Mouse (Mus musculus) embryonic facial prominence, embryonic 11.5 days (tissue): Measurements from ENCODE around the gene Shank2. TPM values are rescaled to one million over a fixed set of nuclear protein-coding genes. Genes with fewer than 3 reads are reported as not detected.

Experiments used
- ATAC-seq: fragments of 200-750 bp; cut with Nextera tagmentation; replicated peaks from 2 replicates; pipeline ENCODE4 v1.8.0; 2017; ENCODE audit warnings: low read depth; ENCODE audit not compliant: insufficient number of reproducible peaks, low FRiP score, low TSS enrichment
- DNase-seq: peaks from one replicate; pipeline ENCODE4 v3.0.0-alpha.2; 2015; ENCODE audit warnings: low spot score
- H3K27ac ChIP-seq: fragments of 300-500 bp; sonication (generic); replicated peaks from 2 replicates; pipeline ENCODE4 v1.5.1; 2014; ENCODE audit warnings: mild to moderate bottlenecking, low read depth, low read length, control low read depth
- H3K27me3 ChIP-seq: fragments of 300-500 bp; sonication (generic); 2 replicates; pipeline ENCODE4 v1.6.1; 2014; ENCODE audit warnings: mild to moderate bottlenecking, low read length, moderate library complexity, mixed read lengths; ENCODE audit not compliant: control insufficient read depth, insufficient read depth
- H3K36me3 ChIP-seq: fragments of 300-500 bp; sonication (generic); replicated peaks from 2 replicates; pipeline ENCODE4 v1.6.1; 2014; ENCODE audit warnings: low read depth, mild to moderate bottlenecking, low read length, moderate library complexity, mixed read lengths; ENCODE audit not compliant: control insufficient read depth, insufficient read depth
- H3K4me1 ChIP-seq: fragments of 300-500 bp; sonication (generic); 2 replicates; pipeline ENCODE4 v1.6.1; 2014; ENCODE audit warnings: low read length, mixed read lengths; ENCODE audit not compliant: control insufficient read depth, insufficient read depth
- H3K4me2 ChIP-seq: fragments of 300-500 bp; sonication (generic); 2 replicates; pipeline ENCODE4 v1.6.1; 2014; ENCODE audit warnings: low read depth, mild to moderate bottlenecking, control low read depth, low read length, moderate library complexity
- H3K4me3 ChIP-seq: fragments of 300-500 bp; sonication (generic); 2 replicates; pipeline ENCODE4 v1.5.1; 2014; ENCODE audit warnings: low read depth, low read length, control low read depth
- H3K9ac ChIP-seq: fragments of 300-500 bp; sonication (generic); replicated peaks from 2 replicates; pipeline ENCODE4 v1.6.1; 2014; ENCODE audit warnings: mild to moderate bottlenecking, control low read depth, low read length
- H3K9me3 ChIP-seq: fragments of 300-500 bp; sonication (generic); replicated peaks from 2 replicates; pipeline ENCODE4 v1.6.1; 2016; ENCODE audit warnings: mild to moderate bottlenecking, low read length, inconsistent platforms, mixed read lengths; ENCODE audit not compliant: control insufficient read depth
- WGBS: fragments of 180-500 bp; shearing (Covaris S2); extraction: QIAGEN DNeasy Blood & Tissue Kit; methylation state at CpG from one replicate; pipeline ENCODE4 v1.1.7; 2014; 5-methylcytosine and 5-hydroxymethylcytosine counted together
- polyA plus RNA-seq: library from polyadenylated mRNA; unstranded; fragments of >200 nt; fragmentation: Nextera tagmentation; extraction: Ambion mirVana; gene quantifications from 2 replicates; pipeline ENCODE4 v1.2.1, GENCODE M21; 2014

Shank2 gene
- polyA plus RNA-seq, 1 experiment from 2014 or later: 1.3 TPM

- Histone ChIP-seq H3K9me3 (no peaks in the 10 kb centered on the region), H3K4me2 (no peak overlapping the region), H3K9ac (no peak overlapping the region), H3K27ac (no peak overlapping the region), H3K36me3 (no peaks in the 10 kb centered on the region), H3K4me3 (no peak overlapping the region), H3K27me3 (no peaks in the 10 kb centered on the region), H3K4me1 (no peaks in the 10 kb centered on the region)
- DNase-seq (no peak), ATAC-seq (no peak)
- 96% methylated on average over 11 of the region's 11 CpGs for WGBS
These were observed 35.8 kb downstream of the Shank2 start for GRCm38 (mm10) chr7:144037541-144037940.

GRCm38 (mm10) chr7:144037966-144038669, 36.4 kb downstream of the Shank2 start:
- WGBS: 47% methylated on average over 9 of the region's 9 CpGs
- H3K4me1 ChIP-seq: no peaks in the 10 kb centered on the region
- no peak overlapping the region for H3K9ac ChIP-seq
- H3K9me3 ChIP-seq: no peaks in the 10 kb centered on the region
- H3K36me3 ChIP-seq: no peaks in the 10 kb centered on the region
- ATAC-seq (peak; percentile 34; the same call in 1 of the 2 replicates), DNase-seq (peak; percentile 25)
- no peak overlapping the region for H3K4me2 ChIP-seq
- no peak overlapping the region for H3K4me3 ChIP-seq
- H3K27me3 ChIP-seq: no peaks in the 10 kb centered on the region
- no peak overlapping the region for H3K27ac ChIP-seq

GRCm38 (mm10) chr7:144038741-144039140, 37.0 kb downstream of the Shank2 start:
- Histone ChIP-seq H3K9ac (no peak overlapping the region), H3K4me1 (no peaks in the 10 kb centered on the region), H3K27ac (no peak overlapping the region), H3K9me3 (no peaks in the 10 kb centered on the region), H3K27me3 (no peaks in the 10 kb centered on the region), H3K4me2 (no peak overlapping the region), H3K4me3 (no peak overlapping the region), H3K36me3 (no peaks in the 10 kb centered on the region)
- DNase-seq (no peak), ATAC-seq (no peak)
- WGBS: 77% methylated on average over 8 of the region's 8 CpGs

GRCm38 (mm10) chr7:144040328-144040727, 38.6 kb downstream of the Shank2 start:
- DNase-seq: no peak
- H3K36me3 ChIP-seq: no peaks in the 10 kb centered on the region
- H3K4me2 ChIP-seq: no peak overlapping the region
- WGBS: 58% methylated on average over 3 of the region's 3 CpGs
- H3K27me3 ChIP-seq: no peaks in the 10 kb centered on the region
- no peaks in the 10 kb centered on the region for H3K4me1 ChIP-seq
- H3K4me3 ChIP-seq: no peak overlapping the region
- no peaks in the 10 kb centered on the region for H3K9me3 ChIP-seq
- no peak overlapping the region for H3K27ac ChIP-seq
- no peak overlapping the region for H3K9ac ChIP-seq
- ATAC-seq: no peak

GRCm38 (mm10) chr7:144052076-144052475, 50.3 kb downstream of the Shank2 start:
- DNase-seq: peak; percentile 43
- ATAC-seq: no peak
- H3K36me3 ChIP-seq: no peaks in the 10 kb centered on the region
- no peaks in the 10 kb centered on the region for H3K27me3 ChIP-seq
- no peak overlapping the region for H3K9ac ChIP-seq
- H3K4me3 ChIP-seq: no peak overlapping the region
- peaks cover 3% of the 10 kb centered on the region; the same call in 1 of the 2 replicates for H3K4me1 ChIP-seq
- no peak overlapping the region for H3K4me2 ChIP-seq
- H3K27ac ChIP-seq: no peak overlapping the region
- H3K9me3 ChIP-seq: no peaks in the 10 kb centered on the region
- 8% methylated on average over 12 of the region's 12 CpGs for WGBS

GRCm38 (mm10) chr7:144055188-144055587, 53.5 kb downstream of the Shank2 start:
- H3K27ac ChIP-seq: no peak overlapping the region
- ATAC-seq (no peak), DNase-seq (no peak)
- 57% methylated on average over 6 of the region's 6 CpGs for WGBS
- no peaks in the 10 kb centered on the region for H3K9me3 ChIP-seq
- no peak overlapping the region for H3K9ac ChIP-seq
- H3K4me1 ChIP-seq: peaks cover 3% of the 10 kb centered on the region; the same call in 1 of the 2 replicates
- H3K4me2 ChIP-seq: no peak overlapping the region
- no peaks in the 10 kb centered on the region for H3K36me3 ChIP-seq
- no peaks in the 10 kb centered on the region for H3K27me3 ChIP-seq
- no peak overlapping the region for H3K4me3 ChIP-seq

- H3K27ac ChIP-seq: no peak overlapping the region
- H3K27me3 ChIP-seq: no peaks in the 10 kb centered on the region
- H3K4me2 ChIP-seq: no peak overlapping the region
- H3K9ac ChIP-seq: no peak overlapping the region
- peaks cover 3% of the 10 kb centered on the region; the same call in 1 of the 2 replicates for H3K4me1 ChIP-seq
- H3K9me3 ChIP-seq: no peaks in the 10 kb centered on the region
- DNase-seq (peak; percentile 57), ATAC-seq (no peak)
- WGBS: 72% methylated on average over 7 of the region's 7 CpGs
- H3K36me3 ChIP-seq: no peaks in the 10 kb centered on the region
- no peak overlapping the region for H3K4me3 ChIP-seq
These were observed 54.2 kb downstream of the Shank2 start for GRCm38 (mm10) chr7:144055702-144056531.
